Mouse (Mus musculus) layer of hippocampus, adult 2 months (tissue): Measurements from ENCODE around the gene Ppp1r8. TPM values are rescaled to one million over a fixed set of nuclear protein-coding genes. Genes with fewer than 3 reads are reported as not detected.

Source experiments
- DNase-seq, 2 experiments: peaks; one replicate each; pipeline ENCODE4 v3.0.0; 2022; ENCODE audit warnings: low spot score in 2 of 2
- H3K27ac ChIP-seq: fragments of 200-600 bp; 2 replicates; pipeline ENCODE4 v1.8.1; 2022
- H3K4me3 ChIP-seq: fragments of 200-600 bp; 2 replicates; pipeline ENCODE4 v1.8.1; 2022; ENCODE audit warnings: mild to moderate bottlenecking
- CTCF ChIP-seq: fragments of 200-600 bp; conservative IDR thresholded peaks from 2 replicates; pipeline ENCODE4 v1.8.1; 2022; ENCODE audit warnings: antibody characterized with exemption, mild to moderate bottlenecking, moderate library complexity
- long read RNA-seq, 2 experiments: library from polyadenylated mRNA; stranded (forward); transcript quantifications; one replicate each; pipeline ENCODE4 v2.0.0; 2021; ENCODE audit warnings: borderline mapping rate in 2 of 2
- total RNA-seq, 2 experiments: library from RNA; stranded (reverse); gene quantifications; 2 replicates each; pipeline ENCODE4 v1.2.3; 2021

Gene Ppp1r8
- 10 to 100 TPM; 40.7 to 43.5 TPM for total RNA-seq
- long read RNA-seq, experiment 1, transcript Ppp1r8-201 (7 exons, 2,037 nt): major isoform, 8 of 17 reads
- long read RNA-seq, experiment 1, partial matches to known transcripts: 0 of 17 reads
- long read RNA-seq, experiment 1, other reads (novel, unspliced or antisense): 8 of 17 reads
- long read RNA-seq, experiment 2, transcript Ppp1r8-201 (7 exons, 2,037 nt): major isoform, 6 of 17 reads
- long read RNA-seq, experiment 2, partial matches to known transcripts: 0 of 17 reads
- long read RNA-seq, experiment 2, other reads (novel, unspliced or antisense): 10 of 17 reads

DNA sequence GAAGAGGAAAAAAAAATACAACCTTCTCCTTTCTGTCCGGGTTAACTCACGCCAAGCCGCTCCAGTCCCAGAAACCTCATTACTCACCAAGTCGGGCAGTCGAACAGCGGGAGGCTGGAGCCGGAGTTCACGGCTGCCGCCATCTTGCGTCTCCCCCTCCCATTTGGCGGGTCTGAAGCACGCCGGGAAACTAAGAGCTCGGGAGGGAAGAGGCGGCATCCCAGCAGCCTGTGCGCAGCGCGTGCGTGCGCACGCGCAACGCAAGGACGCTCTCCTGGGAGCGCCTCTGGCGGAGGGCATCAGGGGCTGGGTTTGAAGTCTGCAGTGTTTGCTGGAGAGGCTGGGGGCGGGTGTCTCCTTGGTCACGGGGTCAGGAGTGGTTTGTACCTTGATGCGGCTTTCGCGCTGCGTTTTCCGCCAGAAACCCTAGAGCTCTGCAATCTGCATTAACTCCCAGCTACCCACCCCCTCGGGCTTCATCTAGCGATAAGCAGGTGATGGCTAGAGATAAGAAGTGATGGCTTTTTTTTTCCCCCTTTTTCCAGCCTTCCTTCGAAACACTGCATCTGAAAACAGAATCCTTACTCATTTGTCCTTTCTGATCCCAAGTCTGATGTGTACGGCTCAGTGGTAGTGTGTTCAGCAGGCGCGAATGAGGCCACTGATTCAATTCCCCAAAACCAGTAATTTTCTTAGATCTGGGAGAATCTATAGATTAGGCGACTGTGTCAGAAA is at the start of gene Ppp1r8:
TSS of gene Ppp1r8 (minus strand) at position 200 of the 735 bp plus-strand sequence.
- peak within 1 kb of the TSS; percentile 95 for H3K27ac ChIP-seq
- peak within 1 kb of the TSS; percentile 79 for H3K4me3 ChIP-seq
- TF ChIP-seq CTCF: peak; percentile 71
- peak; percentile 88 to 93 for DNase-seq

DNA sequence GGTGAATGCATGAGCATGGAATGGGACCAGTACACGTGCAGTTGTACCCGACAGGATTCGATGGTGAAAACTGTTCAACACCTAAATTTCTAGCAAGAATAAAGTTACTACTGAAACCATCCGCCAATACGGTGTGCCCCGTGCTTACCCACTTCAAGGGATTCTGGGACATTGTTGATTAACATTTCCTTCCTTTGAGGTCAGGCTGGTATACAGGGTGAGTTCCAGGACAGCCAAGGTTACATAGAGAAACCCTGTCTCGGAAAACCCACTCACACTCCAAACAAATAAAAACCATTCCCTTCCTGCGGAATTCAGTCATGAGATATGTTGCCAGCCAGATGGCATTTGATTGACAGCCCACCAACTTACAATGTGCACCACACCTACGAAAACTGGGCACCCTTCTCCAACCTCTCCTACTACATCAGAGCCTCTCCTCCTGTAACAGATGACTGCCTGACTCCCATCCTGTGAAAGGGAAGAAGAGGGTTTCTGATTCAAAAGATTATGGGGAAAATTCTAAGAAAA is 41.9 kb upstream of the Ppp1r8 start:
- TF ChIP-seq CTCF: no peak
- H3K4me3 ChIP-seq: peak overlapping the region; percentile 92
- peak overlapping the region; percentile 91 for H3K27ac ChIP-seq
- peak; percentile 46 to 60 for DNase-seq

DNA sequence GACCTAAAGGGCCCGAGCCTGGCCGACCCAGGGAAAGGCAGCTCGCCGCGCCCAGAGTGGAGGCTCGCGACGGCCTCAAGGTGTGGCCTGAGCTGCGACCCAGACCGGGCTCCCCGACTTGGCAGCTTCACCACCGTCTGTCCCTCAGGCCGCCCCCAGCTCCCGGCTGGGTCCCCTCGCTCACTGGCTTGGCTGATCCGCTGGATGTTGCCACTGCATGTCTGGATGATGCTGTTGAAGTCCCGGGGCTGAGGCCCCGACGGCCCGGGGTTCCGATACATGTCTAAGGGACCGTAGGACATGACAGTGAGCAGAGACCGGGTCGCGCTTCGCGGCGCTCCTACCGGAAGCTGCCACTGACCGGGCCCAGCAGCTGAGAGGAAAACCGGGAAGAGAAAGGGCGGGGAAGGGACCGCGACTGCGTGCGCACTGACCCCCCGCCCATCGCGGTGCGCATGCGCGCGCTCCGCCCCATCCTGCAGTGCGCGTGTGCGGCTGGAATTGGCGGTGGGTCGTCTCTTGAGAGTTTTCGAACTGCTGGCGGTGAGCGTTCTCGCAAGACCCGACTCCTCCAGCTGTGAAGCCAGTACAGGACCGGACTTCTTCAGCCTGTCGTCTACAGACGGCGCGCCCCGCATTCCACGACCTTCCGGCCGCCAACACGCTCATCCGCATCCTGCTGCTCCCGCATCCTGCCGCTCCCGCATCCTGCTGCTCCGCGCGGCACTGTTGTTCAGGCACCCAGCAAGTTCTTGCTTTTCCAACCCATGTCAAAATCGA is 41.3 kb upstream of the Ppp1r8 start, which contains the start of gene Stx12:
TSS of gene Stx12 (minus strand) at position 446 of the 780 bp plus-strand sequence.
- Histone ChIP-seq H3K4me3 (peak within 1 kb of the TSS; percentile 92), H3K27ac (peak within 1 kb of the TSS; percentile 91)
- TF ChIP-seq CTCF: no peak
- DNase-seq: peak; percentile 88 to 91

DNA sequence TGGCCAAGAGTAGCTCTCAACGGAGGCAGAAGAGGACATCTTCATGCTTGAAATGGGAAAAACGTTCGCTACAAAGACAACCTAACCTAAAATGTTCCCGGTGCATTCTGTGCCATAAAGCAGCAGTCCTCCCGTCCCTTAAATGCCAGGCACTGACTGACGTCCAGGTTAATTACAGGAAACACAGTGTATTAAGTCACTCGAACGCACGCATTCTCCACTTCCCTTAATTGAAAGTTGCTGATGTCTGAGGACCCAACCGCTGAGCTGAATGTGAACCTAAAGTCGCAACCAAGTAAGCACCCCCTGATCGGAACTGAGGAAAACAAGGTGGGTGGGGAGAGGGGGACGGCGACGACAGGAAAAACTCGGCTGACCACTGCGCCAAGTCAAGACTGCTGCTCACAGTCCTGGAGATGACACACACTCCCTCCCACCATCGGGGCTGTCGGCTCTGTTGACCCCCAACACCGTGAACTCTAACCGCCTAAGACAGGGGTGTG is 40.6 kb upstream of the Ppp1r8 start:
- Histone ChIP-seq H3K27ac (peak overlapping the region; percentile 91), H3K4me3 (peak overlapping the region; percentile 92)
- no peak for TF ChIP-seq CTCF
- no peak for DNase-seq

DNA sequence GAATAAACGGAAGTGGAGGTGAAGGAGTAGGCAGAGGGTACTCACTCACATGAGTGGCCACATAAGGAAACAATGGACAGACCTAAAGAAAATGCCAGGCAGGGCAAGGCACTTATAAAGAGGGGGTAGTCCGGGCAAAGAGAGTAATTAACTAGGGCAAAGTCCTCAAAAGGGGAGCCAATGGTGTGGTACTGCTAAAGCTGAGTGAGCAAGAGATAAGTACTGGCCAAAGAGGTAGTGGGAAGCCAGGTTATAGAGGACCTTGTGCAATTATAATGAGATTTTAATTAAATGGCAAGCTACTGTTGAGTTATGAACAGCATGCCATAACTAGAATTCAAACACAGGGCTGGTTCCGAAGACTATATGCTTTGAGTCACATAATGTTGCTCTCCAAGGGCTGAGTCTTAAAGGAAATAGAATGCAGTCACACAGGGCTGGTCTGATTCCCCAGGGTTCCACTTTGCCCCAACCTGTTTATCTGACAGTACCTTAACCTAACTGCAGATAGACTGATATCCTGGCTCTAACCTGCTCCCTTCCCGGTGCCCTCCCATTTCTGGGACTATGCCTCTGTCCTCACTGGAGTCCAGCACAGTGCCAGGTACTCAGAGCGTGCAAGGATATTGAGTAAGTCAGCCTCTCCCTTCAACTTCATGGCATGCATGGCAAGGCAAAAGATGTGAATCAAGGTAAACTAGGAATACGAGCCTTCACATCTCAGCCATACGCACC is 31.6 kb upstream of the Ppp1r8 start:
- no peak for TF ChIP-seq CTCF
- no peak for DNase-seq
- Histone ChIP-seq H3K27ac (no peak overlapping the region), H3K4me3 (no peak overlapping the region)

DNA sequence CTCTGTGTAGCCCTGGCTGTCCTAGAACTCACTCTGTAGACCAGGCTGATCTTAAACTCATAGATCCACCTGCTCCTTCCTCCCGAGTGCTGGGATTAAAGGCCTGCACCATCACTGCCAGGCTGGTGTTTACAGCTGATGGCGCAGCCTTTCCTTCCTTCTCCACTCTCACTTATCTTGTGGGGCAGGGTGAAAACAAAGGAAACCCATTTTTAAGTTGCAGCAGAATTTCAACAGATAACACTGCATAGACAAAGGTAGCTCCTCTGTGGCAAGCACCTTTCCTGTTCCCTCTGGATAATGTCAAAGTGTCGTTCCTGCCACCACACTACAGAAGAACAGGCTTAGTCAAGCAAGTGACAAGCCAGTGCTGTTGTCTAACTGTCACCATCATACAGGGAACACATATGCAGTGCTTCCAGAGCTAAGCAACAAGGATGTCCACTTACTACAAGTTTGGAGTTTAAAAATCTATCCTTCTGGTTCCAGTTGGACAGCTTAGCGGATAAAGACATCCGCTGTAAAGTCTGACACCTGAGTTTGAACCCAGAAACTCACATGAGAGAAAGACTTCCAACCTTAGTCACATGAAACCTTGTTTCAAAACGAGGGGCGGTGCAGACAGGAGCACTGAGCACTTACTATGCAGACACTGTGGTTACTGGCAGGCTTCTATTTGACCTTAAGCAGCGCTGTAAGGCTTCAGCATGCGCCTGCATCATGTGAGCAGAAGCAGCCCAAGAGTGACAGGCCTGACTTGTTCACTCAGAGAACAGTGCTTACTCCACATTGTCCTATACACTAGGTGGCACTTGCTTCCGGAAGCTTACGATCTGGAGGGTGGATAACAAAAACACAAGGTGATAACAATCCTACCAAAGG is 30.8 kb upstream of the Ppp1r8 start:
- Histone ChIP-seq H3K4me3 (no peak overlapping the region), H3K27ac (no peak overlapping the region)
- no peak for DNase-seq
- TF ChIP-seq CTCF: no peak

DNA sequence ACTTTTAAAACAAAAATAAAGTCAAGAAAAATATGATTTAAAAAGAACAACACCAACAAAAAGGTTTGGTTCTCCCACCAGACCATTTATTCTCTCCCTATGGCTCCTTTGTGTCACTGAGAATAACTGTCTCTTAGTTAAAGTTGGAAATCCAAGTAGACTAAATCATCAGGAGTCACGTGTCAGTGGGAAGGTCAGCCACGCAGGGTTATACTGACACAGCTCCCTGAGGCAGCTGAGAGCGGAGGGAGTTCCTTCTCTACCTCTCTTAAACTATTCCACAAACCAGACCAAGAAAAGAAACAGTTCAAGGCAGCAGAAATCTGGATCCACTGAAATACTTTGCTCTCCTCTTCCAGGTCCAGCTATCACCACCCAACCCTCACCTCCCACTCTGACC is 28.1 kb upstream of the Ppp1r8 start:
- no peak overlapping the region for H3K4me3 ChIP-seq
- no peak overlapping the region for H3K27ac ChIP-seq
- TF ChIP-seq CTCF: no peak
- no peak for DNase-seq

DNA sequence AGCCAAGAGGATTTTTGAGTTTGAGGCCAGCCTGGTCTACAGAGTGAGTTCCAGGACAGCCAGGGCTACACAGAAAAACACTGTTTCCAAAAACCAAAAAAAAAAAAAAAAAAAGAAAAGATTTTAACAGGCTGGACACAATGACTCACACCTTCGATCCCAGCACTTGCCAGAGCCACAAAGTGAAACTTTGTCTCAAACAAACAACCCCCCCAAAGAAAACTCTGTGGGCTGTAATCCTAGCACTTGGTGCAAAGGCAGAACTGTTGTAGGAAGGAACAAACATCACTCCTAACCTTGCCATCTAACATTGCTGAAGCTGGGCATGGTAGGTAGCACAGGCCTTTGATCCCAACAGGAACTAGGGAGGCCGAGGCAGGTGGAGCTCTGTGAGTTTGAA is 21.9 kb upstream of the Ppp1r8 start:
- no peak overlapping the region for H3K4me3 ChIP-seq
- no peak for TF ChIP-seq CTCF
- DNase-seq: no peak
- H3K27ac ChIP-seq: no peak overlapping the region

DNA sequence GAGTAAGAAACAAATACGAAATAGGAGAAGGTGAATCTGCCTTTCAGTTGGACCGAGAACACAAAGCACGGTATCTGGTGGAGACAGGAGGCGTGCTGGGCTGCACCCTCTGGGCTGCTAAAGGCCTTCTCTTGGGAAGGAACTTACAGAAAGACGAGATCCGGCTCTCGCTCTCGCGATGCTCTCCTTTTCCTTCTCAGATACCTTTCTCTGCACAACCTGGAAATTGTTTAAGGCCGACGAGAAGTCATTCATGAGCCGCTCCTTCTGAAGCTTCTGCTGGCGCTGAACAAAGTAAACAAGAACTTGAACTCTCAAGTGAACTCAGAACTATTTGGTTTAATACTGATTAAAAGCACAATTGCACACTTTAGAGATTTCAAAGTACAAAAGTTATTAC is 20.0 kb upstream of the Ppp1r8 start:
- TF ChIP-seq CTCF: no peak
- peak overlapping the region; percentile 9; the same call in 1 of the 2 replicates for H3K27ac ChIP-seq
- no peak for DNase-seq
- no peak overlapping the region for H3K4me3 ChIP-seq

DNA sequence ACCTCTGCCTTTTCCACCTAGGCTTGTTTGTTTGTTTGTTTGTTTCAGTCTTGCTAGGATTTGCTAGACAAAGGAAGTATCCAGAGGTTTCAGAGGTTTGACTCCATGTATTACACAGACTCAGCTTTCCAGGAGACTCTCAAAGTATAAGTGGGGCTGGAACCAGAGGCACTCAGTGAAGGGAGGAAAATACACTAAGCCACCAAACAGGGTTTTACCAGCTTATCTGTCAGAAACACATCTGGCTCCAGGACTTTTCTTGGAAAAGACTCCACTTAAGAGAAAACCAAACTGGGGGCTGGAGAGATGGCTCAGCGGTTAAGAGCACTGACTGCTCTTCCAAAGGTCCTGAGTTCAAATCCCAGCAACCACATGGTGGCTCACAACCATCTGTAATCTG is 17.9 kb upstream of the Ppp1r8 start:
- no peak for DNase-seq
- Histone ChIP-seq H3K4me3 (no peak overlapping the region), H3K27ac (no peak overlapping the region)
- TF ChIP-seq CTCF: no peak

DNA sequence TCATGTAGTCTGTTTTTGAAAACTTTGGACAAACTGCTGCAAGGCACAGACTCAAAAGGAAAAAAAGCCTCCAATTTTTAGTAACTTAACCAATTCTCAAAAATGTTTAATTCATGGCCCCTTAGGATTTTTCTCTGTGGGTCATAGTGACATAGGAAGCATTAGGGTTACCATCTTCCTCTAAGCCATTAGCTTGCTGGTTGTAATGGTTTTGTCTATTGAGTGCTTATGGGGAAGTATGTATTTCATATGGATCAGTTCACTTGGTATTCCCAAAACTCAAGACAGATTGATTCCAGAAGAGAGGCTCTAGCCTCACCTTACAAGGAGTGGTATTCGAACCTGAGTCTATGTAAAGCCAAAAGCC is 719 bp upstream of the Ppp1r8 start:
- H3K27ac ChIP-seq: peak overlapping the region; percentile 95
- H3K4me3 ChIP-seq: peak overlapping the region; percentile 79
- no peak for DNase-seq
- no peak for TF ChIP-seq CTCF
